Mouse (Mus musculus) cortical plate, adult 2 months (tissue): ENCODE data around the gene 4921509C19Rik. TPM values are rescaled to one million over a fixed set of nuclear protein-coding genes. Genes with fewer than 3 reads are reported as not detected.
"Not testable (repeated sequence)": the region's sequence is repeated elsewhere in the genome, so short reads cannot be mapped to it uniquely, and the experiment has no call there.

Experiments used
- H3K27ac ChIP-seq: fragments of 200-500 bp; 2 replicates; pipeline ENCODE4 v1.5.1; 2012; ENCODE audit warnings: low read length, control low read depth, inconsistent platforms; ENCODE audit not compliant: insufficient read depth
- H3K4me1 ChIP-seq: fragments of 200-500 bp; 2 replicates; pipeline ENCODE4 v1.6.1; 2011; ENCODE audit warnings: low read length; ENCODE audit not compliant: control insufficient read depth, insufficient read depth
- H3K4me3 ChIP-seq: fragments of 200-500 bp; 2 replicates; pipeline ENCODE4 v1.5.1; 2011; ENCODE audit warnings: mild to moderate bottlenecking, low read length, control low read depth; ENCODE audit not compliant: insufficient read depth
- CTCF ChIP-seq: fragments of 200-500 bp; IDR thresholded peaks from 2 replicates; pipeline ENCODE4 v1.5.1; 2011; ENCODE audit warnings: mild to moderate bottlenecking, control low read depth, low read length; ENCODE audit not compliant: insufficient read depth; ENCODE audit errors: extremely low read depth
- POLR2A ChIP-seq: fragments of 200-500 bp; IDR thresholded peaks from 2 replicates; pipeline ENCODE4 v1.6.1; 2011; ENCODE audit warnings: mild to moderate bottlenecking, low read length, control low read depth; ENCODE audit not compliant: insufficient read depth; ENCODE audit errors: extremely low read depth
- polyA plus RNA-seq: library from polyadenylated mRNA; depleted of rRNA; stranded (reverse); fragments of >200 nt; gene quantifications from 2 replicates; pipeline ENCODE4 v1.2.3, GENCODE M21; 2012; rRNA removed

Gene 4921509C19Rik
- polyA plus RNA-seq, 1 experiment: not detected

DNA sequence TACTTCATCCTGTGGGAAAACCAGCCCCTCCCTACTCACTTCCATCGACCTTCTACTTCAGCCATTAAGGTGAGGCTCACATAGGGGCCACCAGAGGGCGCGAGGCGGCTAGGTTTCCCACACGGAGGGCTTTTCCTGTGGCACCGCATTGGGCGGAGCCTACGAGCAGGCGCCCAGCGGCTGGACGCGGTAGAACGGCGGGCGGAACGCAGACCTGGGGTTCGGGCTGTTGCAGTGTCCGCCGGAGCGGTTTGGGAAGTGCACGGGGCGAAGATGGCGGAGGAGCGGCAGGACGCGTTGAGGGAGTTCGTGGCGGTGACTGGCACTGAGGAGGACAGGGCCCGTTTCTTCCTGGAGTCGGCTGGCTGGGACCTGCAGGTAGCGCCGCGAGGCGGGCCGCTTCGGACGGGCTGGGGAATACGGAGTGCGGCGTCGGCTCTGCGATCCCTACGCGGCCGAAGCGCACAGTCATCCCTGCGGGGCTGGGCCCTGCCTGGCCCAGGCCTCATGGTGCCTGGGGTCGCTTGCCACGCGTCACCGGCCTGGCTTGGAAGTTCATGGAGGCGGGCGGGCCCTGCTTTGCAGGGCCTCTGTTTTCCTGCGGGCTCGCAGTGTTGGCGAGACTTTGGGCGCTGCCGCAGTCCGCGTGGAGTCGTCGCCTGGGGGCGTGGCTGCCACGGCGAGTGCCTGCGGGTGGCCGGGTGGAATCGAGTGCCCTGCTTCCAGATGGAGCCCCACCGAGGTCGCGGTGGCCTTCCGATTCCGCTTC, 18.3 kb upstream of the 4921509C19Rik start, which contains the start of gene Nsfl1c:
Gene Nsfl1c, plus strand, starts transcription at position 148 of the 769 bp plus-strand sequence.
- no peaks in the 10 kb centered on the region; the same call in 1 of the 2 replicates for H3K4me1 ChIP-seq
- peak; percentile 76; the same call in 1 of the 2 replicates for TF ChIP-seq POLR2A
- TF ChIP-seq CTCF: peak; percentile 70
- H3K4me3 ChIP-seq: peak within 1 kb of the TSS; percentile 55
- 0 out of 2 replicates have a peak within 1 kb of the TSS, but pooled peaks have one; percentile 13 for H3K27ac ChIP-seq

DNA sequence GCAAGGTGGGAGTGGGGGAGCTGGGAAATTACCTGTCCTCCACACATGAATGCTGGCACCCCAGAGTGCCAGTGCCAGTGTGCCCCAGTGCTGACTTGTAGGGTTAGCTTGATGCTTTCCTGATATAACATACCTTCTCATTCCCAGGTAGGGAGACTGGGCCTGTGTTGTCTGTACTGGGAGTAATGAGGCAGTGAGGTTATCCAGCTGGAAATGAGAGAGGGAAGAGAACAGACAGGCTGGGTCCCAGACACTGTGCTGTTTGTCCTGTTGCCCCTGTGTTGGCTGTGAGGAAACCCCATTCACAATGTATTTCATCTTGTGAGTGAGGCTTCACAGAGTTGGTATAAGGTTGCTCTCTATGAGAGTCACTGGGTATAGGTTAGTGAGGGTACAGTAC, 10.5 kb upstream of the 4921509C19Rik start:
- TF ChIP-seq POLR2A (no peak), CTCF (no peak)
- Histone ChIP-seq H3K27ac (no peak overlapping the region), H3K4me3 (no peak overlapping the region), H3K4me1 (no peaks in the 10 kb centered on the region)

DNA sequence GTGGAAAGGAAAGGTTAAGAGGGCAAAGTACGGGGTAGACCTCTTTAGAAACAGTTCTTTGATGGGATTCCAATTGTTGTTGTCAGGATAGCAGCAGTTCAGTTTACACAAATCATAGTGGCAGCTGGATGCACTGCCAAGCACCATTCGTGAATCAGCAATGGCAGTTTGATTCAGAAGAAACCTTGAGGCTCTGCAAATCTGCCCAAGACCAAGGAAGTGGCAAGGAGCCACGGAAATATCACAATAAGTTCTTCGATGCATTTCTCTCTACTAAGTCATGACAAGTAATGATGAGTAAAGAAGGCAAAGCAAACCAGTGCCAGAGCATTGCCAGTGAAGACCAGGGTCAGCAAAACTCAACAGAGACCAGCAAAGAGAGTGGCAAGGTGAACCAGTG, 41.0 kb downstream of the 4921509C19Rik start:
- not testable (repeated sequence) for H3K27ac ChIP-seq, H3K4me1 ChIP-seq, H3K4me3 ChIP-seq

DNA sequence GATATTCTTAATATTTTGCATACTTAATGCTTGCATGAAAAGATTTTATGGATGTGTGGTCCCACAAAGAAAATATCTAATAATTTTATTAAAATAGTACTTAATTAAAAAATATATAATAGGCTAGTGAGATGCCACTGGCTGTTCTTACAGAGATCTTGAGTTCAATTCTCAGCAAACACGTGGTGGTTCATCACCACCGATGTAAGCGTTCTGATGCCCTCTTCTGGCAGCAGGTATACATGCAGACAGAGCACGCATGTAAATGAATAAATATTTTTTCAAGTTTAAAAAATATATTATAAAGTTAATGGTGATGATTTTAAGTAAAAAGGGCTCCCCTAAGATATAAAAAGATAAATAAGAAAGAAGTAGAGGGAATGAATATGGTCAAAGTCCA, 41.8 kb downstream of the 4921509C19Rik start:
- not testable (repeated sequence) for H3K4me3 ChIP-seq, H3K27ac ChIP-seq, H3K4me1 ChIP-seq

Other genes with a start within 250 kb of the 4921509C19Rik start
- gene Nsfl1c, start 18.0 kb upstream of the 4921509C19Rik start, polyA plus RNA-seq: 123 and 126 TPM in 2 replicates
- 475 and 493 TPM in 2 replicates for gene Fkbp1a, start 66.3 kb upstream of the 4921509C19Rik start, polyA plus RNA-seq
- gene Sdcbp2, start 96.5 kb upstream of the 4921509C19Rik start, polyA plus RNA-seq: 1.8 TPM in 2 replicates
- gene Snph, start 156.4 kb upstream of the 4921509C19Rik start, polyA plus RNA-seq: 170 and 186 TPM in 2 replicates
- gene Rad21l, start 192.4 kb upstream of the 4921509C19Rik start, polyA plus RNA-seq: 0.31 and 0.34 TPM in 2 replicates
- 9.4 and 10.5 TPM in 2 replicates for gene Tmem74b, start 225.9 kb upstream of the 4921509C19Rik start, polyA plus RNA-seq